Mouse (Mus musculus) limb, embryonic 13.5 days (tissue): ENCODE results near the gene Scamp2. TPM values are rescaled to one million over a fixed set of nuclear protein-coding genes. Genes with fewer than 3 reads are reported as not detected.
A peak's percentile ranks its signal among the peaks of the same experiment; 100 is the strongest.

ENCODE experiments used
- ATAC-seq: fragments of 200-750 bp; cut with Nextera tagmentation; 2 replicates; pipeline ENCODE4 v1.8.0; 2017; ENCODE audit warnings: low read depth, moderate number of reproducible peaks, moderate TSS enrichment; ENCODE audit not compliant: low FRiP score
- H3K27ac ChIP-seq: fragments of 300-500 bp; sonication (generic); 2 replicates; pipeline ENCODE4 v1.5.1; 2015; ENCODE audit warnings: inconsistent platforms, mild to moderate bottlenecking, moderate library complexity
- H3K27me3 ChIP-seq: fragments of 300-500 bp; sonication (generic); 2 replicates; pipeline ENCODE4 v1.6.1; 2015; ENCODE audit warnings: mild to moderate bottlenecking, inconsistent platforms
- H3K36me3 ChIP-seq: fragments of 300-500 bp; sonication (generic); 2 replicates; pipeline ENCODE4 v1.6.1; 2015; ENCODE audit warnings: inconsistent platforms, mild to moderate bottlenecking, moderate library complexity
- H3K4me1 ChIP-seq: fragments of 300-500 bp; sonication (generic); 2 replicates; pipeline ENCODE4 v1.6.1; 2015; ENCODE audit warnings: inconsistent platforms
- H3K4me2 ChIP-seq: fragments of 300-500 bp; sonication (generic); replicated peaks from 2 replicates; pipeline ENCODE4 v1.6.1; 2015; ENCODE audit warnings: inconsistent platforms, mild to moderate bottlenecking, moderate library complexity
- H3K4me3 ChIP-seq: fragments of 300-500 bp; sonication (generic); 2 replicates; pipeline ENCODE4 v1.5.1; 2015; ENCODE audit warnings: moderate library complexity, mild to moderate bottlenecking, inconsistent platforms
- H3K9ac ChIP-seq: fragments of 300-500 bp; sonication (generic); 2 replicates; pipeline ENCODE4 v1.6.1; 2015; ENCODE audit warnings: mild to moderate bottlenecking, inconsistent platforms
- H3K9me3 ChIP-seq: fragments of 300-500 bp; sonication (generic); 2 replicates; pipeline ENCODE4 v1.6.1; 2016; ENCODE audit warnings: inconsistent platforms
- WGBS: fragments of 180-500 bp; shearing (Covaris S2); methylation state at CpG from one replicate; pipeline ENCODE4 v1.1.7; 2015; 5-methylcytosine and 5-hydroxymethylcytosine counted together
- polyA plus RNA-seq: library from polyadenylated mRNA; unstranded; fragments of >200 nt; fragmentation: Nextera tagmentation; extraction: Ambion mirVana; gene quantifications from 2 replicates; pipeline ENCODE4 v1.2.1, GENCODE M21; 2015

Gene Scamp2
- polyA plus RNA-seq = 67.1 and 69.1 TPM in 2 replicates

- peak within 1 kb of the TSS; percentile 39; the same call in 1 of the 2 replicates for H3K27ac ChIP-seq
- peak within 1 kb of the TSS; percentile 60 for H3K4me3 ChIP-seq
- no peaks in the 10 kb centered on the region for H3K36me3 ChIP-seq
- peaks cover 2% of the 10 kb centered on the region; the same call in 1 of the 2 replicates for H3K27me3 ChIP-seq
- 1% methylated on average over 37 of the region's 37 CpGs for WGBS
- peak within 1 kb of the TSS; percentile 77 for H3K4me2 ChIP-seq
- H3K9me3 ChIP-seq = no peaks in the 10 kb centered on the region
- H3K9ac ChIP-seq = peak within 1 kb of the TSS; percentile 67
- peaks cover 43% of the 10 kb centered on the region for H3K4me1 ChIP-seq
- peak; percentile 99 for ATAC-seq
Observed at GRCm38 (mm10) chr9:57560861-57561710, at the start of gene Scamp2. Gene Scamp2 (plus strand): TSS chr9:57560943.

GRCm38 (mm10) chr9:57517113-57517512 lies 43.6 kb upstream of the Scamp2 start:
- ATAC-seq = no peak
- Histone ChIP-seq H3K27ac (no peak overlapping the region), H3K9me3 (no peaks in the 10 kb centered on the region), H3K4me2 (no peak overlapping the region), H3K4me1 (peaks cover 9% of the 10 kb centered on the region), H3K9ac (no peak overlapping the region), H3K27me3 (no peaks in the 10 kb centered on the region), H3K36me3 (no peaks in the 10 kb centered on the region), H3K4me3 (no peak overlapping the region)
- WGBS = 8% methylated on average over 3 of the region's 3 CpGs

- 0 out of 2 replicates have a peak overlapping the region, but pooled peaks have one; percentile 58 for H3K27ac ChIP-seq
Observed at GRCm38 (mm10) chr9:57520375-57521055, 40.2 kb upstream of the Scamp2 start.

GRCm38 (mm10) chr9:57521056-57521911 lies 39.5 kb upstream of the Scamp2 start, which contains the start of gene Cox5a:
Gene Cox5a (plus strand): TSS chr9:57521274.
- under 1% methylated on average over 94 of the region's 95 CpGs for WGBS
- peak within 1 kb of the TSS; percentile 80 for H3K27ac ChIP-seq
- ATAC-seq = peak; percentile 97
- peak within 1 kb of the TSS; percentile 93 for H3K9ac ChIP-seq
- no peaks in the 10 kb centered on the region for H3K27me3 ChIP-seq
- H3K4me2 ChIP-seq = peak within 1 kb of the TSS; percentile 82
- H3K36me3 ChIP-seq = no peaks in the 10 kb centered on the region
- peak within 1 kb of the TSS; percentile 90 for H3K4me3 ChIP-seq
- H3K9me3 ChIP-seq = no peaks in the 10 kb centered on the region
- H3K4me1 ChIP-seq = peaks cover 18% of the 10 kb centered on the region

More at GRCm38 (mm10) chr9:57520375-57521055, 40.2 kb upstream of the Scamp2 start:
- Histone ChIP-seq H3K4me1 (peaks cover 18% of the 10 kb centered on the region), H3K4me2 (peak overlapping the region; percentile 82), H3K27me3 (no peaks in the 10 kb centered on the region), H3K36me3 (no peaks in the 10 kb centered on the region), H3K9me3 (no peaks in the 10 kb centered on the region), H3K4me3 (peak overlapping the region; percentile 90), H3K9ac (peak overlapping the region; percentile 62)
- ATAC-seq = peak; percentile 60; the same call in 1 of the 2 replicates
- 22% methylated on average over 16 of the region's 16 CpGs for WGBS

GRCm38 (mm10) chr9:57522114-57522860 lies 38.5 kb upstream of the Scamp2 start:
- H3K27ac ChIP-seq = no peak overlapping the region

GRCm38 (mm10) chr9:57522861-57523246 lies 37.9 kb upstream of the Scamp2 start:
- Histone ChIP-seq H3K36me3 (no peaks in the 10 kb centered on the region), H3K9ac (peak overlapping the region; percentile 93), H3K4me3 (peak overlapping the region; percentile 90), H3K4me2 (peak overlapping the region; percentile 82), H3K27ac (no peak overlapping the region), H3K9me3 (no peaks in the 10 kb centered on the region), H3K27me3 (no peaks in the 10 kb centered on the region), H3K4me1 (peaks cover 18% of the 10 kb centered on the region)
- no peak for ATAC-seq
- WGBS = 71% methylated on average over 4 of the region's 4 CpGs

More at GRCm38 (mm10) chr9:57522114-57522860, 38.5 kb upstream of the Scamp2 start:
- peak overlapping the region; percentile 90 for H3K4me3 ChIP-seq
- H3K9ac ChIP-seq = peak overlapping the region; percentile 93
- H3K9me3 ChIP-seq = no peaks in the 10 kb centered on the region
- H3K4me1 ChIP-seq = peaks cover 18% of the 10 kb centered on the region
- no peak for ATAC-seq
- peak overlapping the region; percentile 82 for H3K4me2 ChIP-seq
- H3K27me3 ChIP-seq = no peaks in the 10 kb centered on the region
- 35% methylated on average over 7 of the region's 7 CpGs for WGBS
- no peaks in the 10 kb centered on the region for H3K36me3 ChIP-seq

GRCm38 (mm10) chr9:57523754-57524153 lies 37.0 kb upstream of the Scamp2 start:
- no peak overlapping the region for H3K4me2 ChIP-seq
- no peaks in the 10 kb centered on the region for H3K9me3 ChIP-seq
- H3K4me3 ChIP-seq = no peak overlapping the region
- H3K27ac ChIP-seq = no peak overlapping the region
- WGBS = 93% methylated on average over 1 of the region's 1 CpGs
- no peak for ATAC-seq
- H3K9ac ChIP-seq = no peak overlapping the region
- peaks cover 1% of the 10 kb centered on the region for H3K36me3 ChIP-seq
- H3K27me3 ChIP-seq = no peaks in the 10 kb centered on the region
- peaks cover 18% of the 10 kb centered on the region for H3K4me1 ChIP-seq

- no peak for ATAC-seq
- no peak overlapping the region for H3K27ac ChIP-seq
- peaks cover 7% of the 10 kb centered on the region for H3K36me3 ChIP-seq
- H3K4me1 ChIP-seq = peaks cover 18% of the 10 kb centered on the region
- H3K9me3 ChIP-seq = no peaks in the 10 kb centered on the region
- no peaks in the 10 kb centered on the region for H3K27me3 ChIP-seq
- H3K9ac ChIP-seq = no peak overlapping the region
- no peak overlapping the region for H3K4me3 ChIP-seq
- H3K4me2 ChIP-seq = no peak overlapping the region
Observed at GRCm38 (mm10) chr9:57524439-57524838, 36.3 kb upstream of the Scamp2 start.

- H3K36me3 ChIP-seq = peaks cover 12% of the 10 kb centered on the region
- no peak overlapping the region for H3K4me2 ChIP-seq
- 86% methylated on average over 2 of the region's 2 CpGs for WGBS
- peaks cover 16% of the 10 kb centered on the region for H3K4me1 ChIP-seq
- H3K27me3 ChIP-seq = no peaks in the 10 kb centered on the region
- no peak for ATAC-seq
- no peaks in the 10 kb centered on the region for H3K9me3 ChIP-seq
- no peak overlapping the region for H3K27ac ChIP-seq
- no peak overlapping the region for H3K4me3 ChIP-seq
- no peak overlapping the region for H3K9ac ChIP-seq
Observed at GRCm38 (mm10) chr9:57525516-57525915, 35.2 kb upstream of the Scamp2 start.

- Histone ChIP-seq H3K36me3 (peaks cover 19% of the 10 kb centered on the region), H3K4me3 (no peak overlapping the region), H3K27ac (no peak overlapping the region), H3K9ac (no peak overlapping the region), H3K9me3 (no peaks in the 10 kb centered on the region), H3K27me3 (no peaks in the 10 kb centered on the region), H3K4me1 (peaks cover 15% of the 10 kb centered on the region), H3K4me2 (no peak overlapping the region)
- no peak for ATAC-seq
Observed at GRCm38 (mm10) chr9:57526435-57526834, 34.3 kb upstream of the Scamp2 start.

- Histone ChIP-seq H3K9ac (no peak overlapping the region), H3K4me1 (peaks cover 4% of the 10 kb centered on the region; the same call in 1 of the 2 replicates), H3K27me3 (no peaks in the 10 kb centered on the region), H3K4me3 (no peak overlapping the region), H3K4me2 (no peak overlapping the region), H3K27ac (no peak overlapping the region), H3K9me3 (no peaks in the 10 kb centered on the region), H3K36me3 (peaks cover 46% of the 10 kb centered on the region)
- no peak for ATAC-seq
- WGBS = 62% methylated on average over 1 of the region's 1 CpGs
Observed at GRCm38 (mm10) chr9:57531946-57532345, 28.8 kb upstream of the Scamp2 start.
